Mouse (Mus musculus): Measurements from ENCODE around the gene Coa6.

Gene Coa6

DNA sequence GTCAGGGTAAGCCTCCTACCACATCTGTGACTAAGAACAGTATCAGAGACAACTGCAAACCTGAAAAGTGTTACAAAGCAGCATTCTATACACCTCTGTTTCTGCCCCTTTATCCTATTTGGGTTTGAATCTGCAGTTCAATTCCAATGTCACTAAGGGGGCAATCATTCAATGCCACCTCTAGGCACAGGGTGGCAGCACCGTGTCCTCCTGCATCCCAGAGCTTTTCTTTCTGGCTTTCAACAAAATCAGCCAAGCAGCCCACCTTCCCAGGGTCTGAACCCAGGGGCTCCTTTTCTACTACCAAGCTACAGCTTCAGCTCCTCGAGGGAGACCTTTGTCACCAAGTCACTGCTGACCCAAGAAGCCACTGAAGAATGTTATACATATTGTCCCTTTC is 16.6 kb downstream of the Coa6 start:
- POLR2A ChIA-PET: interaction anchor here in 3 of 4 experiments (0.6 to 1.7 kb wide), 5 partner anchors 10 to 215 kb away, joined by 3 to 4 read pairs (median 4); partner anchors contain the start of gene Coa6 (in 1 of the 3)
- CTCF ChIA-PET: interaction anchor here in 2 of 4 experiments (0.5 to 1.4 kb wide), 4 partner anchors 43 to 482 kb away, joined by 3 to 4 read pairs (median 4); no protein-coding TSS in a partner anchor

DNA sequence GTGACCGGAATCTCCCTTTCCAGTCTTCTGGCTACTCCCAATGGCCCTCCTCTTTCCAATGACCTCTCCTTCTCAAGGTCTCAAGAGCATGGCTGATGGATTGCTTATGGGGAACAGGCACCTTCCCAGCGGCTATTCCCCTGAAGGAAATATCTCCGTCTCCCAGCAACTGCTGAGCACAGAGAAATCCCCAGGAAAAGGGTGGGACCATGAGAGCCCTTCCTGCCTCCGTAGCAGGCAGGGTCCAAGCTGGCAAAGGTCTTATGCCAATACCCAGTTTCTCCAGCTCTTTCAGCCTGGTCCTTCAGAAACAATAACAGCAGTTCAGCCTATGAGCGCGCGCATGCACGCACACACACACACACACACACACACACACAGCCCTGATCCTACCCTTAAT is 28.8 kb downstream of the Coa6 start:
- ChIA-PET POLR2A (interaction anchor here in 2 of 4 experiments (0.6 to 1.4 kb wide), 3 partner anchors 25 to 279 kb away, joined by 3 to 4 read pairs (median 4); partner anchors contain the start of gene Coa6 (in 1 of the 2)), CTCF (interaction anchor here in 2 of 4 experiments (0.6 to 1.1 kb wide), 2 partner anchors 47 to 383 kb away, joined by 3 read pairs; no protein-coding TSS in a partner anchor)

DNA sequence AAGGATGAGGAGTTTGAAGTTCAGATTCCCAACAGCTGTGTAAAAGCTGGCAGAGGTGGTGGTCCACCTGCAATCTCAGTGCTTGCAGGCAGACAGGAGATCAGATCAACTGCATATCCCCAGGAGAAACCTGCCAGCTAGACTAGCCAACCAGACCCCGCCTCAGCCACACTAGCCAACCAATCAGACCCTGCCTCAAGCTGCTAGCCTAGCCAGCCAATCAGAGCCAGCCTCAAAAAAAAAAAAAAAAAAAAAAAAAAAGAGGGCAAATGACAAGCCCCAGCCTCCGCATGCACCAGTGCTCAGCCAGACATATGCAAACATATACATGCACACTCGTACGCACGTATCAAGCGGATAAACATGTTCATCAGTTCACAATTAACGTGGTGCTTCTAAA is 33.1 kb downstream of the Coa6 start:
- ChIA-PET POLR2A (interaction anchor here in 3 of 4 experiments (0.5 to 1.3 kb wide), 3 partner anchors 16 to 983 kb away, joined by 3 read pairs; no protein-coding TSS in a partner anchor), CTCF (interaction anchor here in 2 of 4 experiments (0.6 to 1.4 kb wide), 2 partner anchors 26 to 185 kb away, joined by 3 read pairs; no protein-coding TSS in a partner anchor)

DNA sequence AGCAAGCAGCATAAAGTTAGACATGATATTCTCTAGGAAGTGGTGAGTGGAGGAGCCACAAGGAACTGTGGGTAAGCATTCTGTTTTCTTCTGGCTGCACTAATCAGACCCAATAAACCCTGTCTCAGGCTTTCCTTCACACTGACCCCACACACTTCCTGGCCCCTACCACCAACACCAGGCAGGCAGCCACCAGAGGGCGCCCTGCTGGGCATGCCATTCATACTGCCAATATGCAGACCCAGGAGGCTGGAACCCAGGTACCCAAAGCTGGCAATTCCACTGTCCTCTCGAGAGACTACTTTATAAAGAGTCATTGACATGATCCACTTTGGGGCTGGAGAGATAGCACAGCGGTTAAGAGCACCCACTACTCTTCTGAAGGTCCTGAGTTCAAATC is 38.0 kb downstream of the Coa6 start:
- CTCF ChIA-PET: interaction anchor here in 2 of 4 experiments (0.6 to 1.8 kb wide), 2 partner anchors 21 to 466 kb away, joined by 5 to 7 read pairs; no protein-coding TSS in a partner anchor

DNA sequence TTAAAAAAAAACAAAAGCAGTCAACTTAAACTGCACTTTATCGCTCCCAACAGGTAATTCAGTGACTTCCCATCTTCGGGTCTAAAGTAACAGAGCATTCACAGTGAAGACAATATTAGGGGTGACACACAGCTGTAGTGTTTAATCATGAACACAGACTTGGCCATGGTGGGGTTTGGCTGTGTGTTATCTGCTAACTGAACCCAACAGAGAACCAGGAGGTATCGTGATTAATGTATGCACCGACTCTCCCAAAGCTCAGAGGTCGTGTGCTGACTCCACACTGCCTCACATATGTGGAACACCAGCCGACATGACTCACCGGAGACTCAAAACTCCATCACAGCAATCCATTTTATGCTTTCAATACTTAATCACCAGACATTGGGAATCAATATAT is 39.4 kb downstream of the Coa6 start:
- POLR2A ChIA-PET: interaction anchor here in 1 of 4 experiments (1.3 kb wide), 1 partner anchor 10 kb away, joined by 3 read pairs; no protein-coding TSS in a partner anchor
- CTCF ChIA-PET: no interaction called here

More for the DNA sequence above, 38.0 kb downstream of the Coa6 start:
- POLR2A ChIA-PET: interaction anchor here in 3 of 4 experiments (0.7 to 1.3 kb wide), 5 partner anchors 11 to 136 kb away, joined by 3 read pairs; partner anchors contain the start of gene Tarbp1 (in 1 of the 3)

DNA sequence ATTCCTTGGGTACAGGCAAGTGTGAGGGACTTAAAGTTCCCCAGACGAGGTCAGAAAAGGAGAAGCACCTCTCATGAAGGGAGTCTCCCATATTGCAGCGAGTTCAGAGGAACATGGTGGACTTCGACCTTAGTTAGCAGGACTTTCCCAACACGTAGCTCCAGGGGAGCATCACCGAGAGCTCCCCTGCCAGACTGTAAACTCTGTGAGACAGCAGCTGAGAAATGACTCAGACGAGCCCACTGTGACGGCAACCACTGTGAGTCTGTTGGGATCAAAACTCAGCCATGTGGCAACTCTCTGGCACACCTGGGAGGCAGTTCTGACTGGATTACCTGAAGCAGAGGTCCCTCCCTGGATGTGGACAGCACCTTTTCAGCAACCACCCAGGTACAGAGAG is 41.8 kb downstream of the Coa6 start:
- ChIA-PET POLR2A (interaction anchor here in 3 of 4 experiments (0.6 to 2.3 kb wide), 8 partner anchors 9 to 430 kb away, joined by 3 to 8 read pairs (median 4); partner anchors contain the start of genes Coa6 (in 1 of the 3) and Tarbp1 (in 1 of the 3)), CTCF (interaction anchor here in 2 of 4 experiments (0.6 to 0.9 kb wide), 2 partner anchors 10 to 384 kb away, joined by 3 to 4 read pairs; no protein-coding TSS in a partner anchor)

DNA sequence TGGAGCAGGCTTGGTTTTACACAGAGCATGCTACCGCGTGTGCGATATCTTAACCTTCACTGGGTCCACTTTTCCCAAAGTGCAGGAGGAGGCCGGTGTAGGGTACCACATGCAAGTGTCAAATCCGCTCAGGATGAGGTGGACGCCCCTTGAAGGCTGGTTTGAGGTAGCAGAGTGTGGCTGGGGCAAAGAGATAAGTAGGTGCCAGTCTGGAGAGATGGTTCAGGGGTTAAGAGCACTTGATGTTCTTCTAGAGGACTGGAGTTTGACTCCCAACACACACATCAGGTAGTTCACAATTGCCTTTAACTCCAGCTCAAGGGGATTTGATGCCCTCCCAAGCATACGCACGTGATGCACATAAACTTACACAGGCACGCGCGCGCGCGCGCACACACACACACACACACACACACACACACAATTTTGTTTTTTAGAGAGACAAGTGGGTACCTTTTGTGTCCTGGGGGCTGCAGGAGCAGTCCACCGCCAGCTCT is 51.5 kb downstream of the Coa6 start:
- ChIA-PET POLR2A (interaction anchor here (0.6 to 2.3 kb wide), 27 partner anchors 9 to 497 kb away, joined by 3 to 8 read pairs (median 3); partner anchors contain the start of genes Rbm34 (in 2 of the 4), Coa6 (in 1 of the 4), Irf2bp2 (in 1 of the 4) and Kcnk1 (in 1 of the 4)), CTCF (interaction anchor here in 3 of 4 experiments (0.6 to 1.2 kb wide), 8 partner anchors 9 to 523 kb away, joined by 3 to 5 read pairs (median 4); partner anchors contain the start of gene Rbm34 (in 1 of the 3))

DNA sequence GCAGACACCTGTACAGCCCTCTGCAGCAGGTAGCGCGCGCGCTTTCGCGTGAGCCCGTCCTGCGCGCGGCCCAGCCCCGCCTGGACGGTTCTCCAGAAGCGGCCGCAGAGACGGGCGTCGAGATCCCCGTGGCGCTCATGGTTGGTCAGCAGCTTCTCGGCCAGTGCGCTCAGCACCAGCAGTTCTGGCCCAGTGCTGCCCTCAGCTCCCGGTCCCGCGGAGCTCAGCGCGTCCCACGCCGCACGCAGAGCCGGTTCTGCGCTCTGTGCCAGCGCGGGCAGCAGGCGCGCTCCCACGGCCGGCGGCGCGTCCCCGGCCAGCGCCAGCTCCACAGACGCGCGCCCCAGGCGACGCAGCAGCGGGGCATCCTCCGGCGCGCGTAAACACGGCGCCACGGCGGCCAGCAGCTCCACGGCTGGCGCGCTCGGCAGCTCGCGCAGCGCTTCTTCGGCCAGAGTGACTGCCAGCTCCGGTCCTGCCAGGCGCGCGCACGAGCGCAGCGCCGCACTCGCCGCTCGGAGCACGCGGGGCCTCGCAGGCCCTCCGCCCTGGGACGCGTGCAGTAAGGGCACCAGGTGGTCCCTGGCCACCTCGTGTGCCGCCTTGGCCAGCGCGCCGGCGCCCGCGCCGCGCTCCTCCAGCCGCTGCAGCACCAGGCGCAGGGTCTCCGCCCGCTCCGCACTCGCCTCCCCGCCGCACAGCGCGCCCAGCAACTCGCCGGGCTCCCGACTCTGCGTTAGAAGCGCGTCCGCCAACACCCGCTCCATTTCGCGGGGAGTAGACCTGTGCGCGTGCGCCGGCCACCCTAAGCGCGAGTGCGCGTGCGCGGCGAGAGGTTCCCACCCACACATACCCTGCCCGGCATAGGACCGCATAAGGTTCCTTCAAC is 52.2 kb downstream of the Coa6 start, which contains the start of gene Tarbp1:
TSS of gene Tarbp1 (minus strand) at position 767 of the 889 bp plus-strand sequence.
- CTCF ChIA-PET: interaction anchor here in 3 of 4 experiments (0.6 to 1.2 kb wide), 8 partner anchors 10 to 524 kb away, joined by 3 to 5 read pairs (median 4); partner anchors contain the start of gene Rbm34 (in 1 of the 3)
- POLR2A ChIA-PET: interaction anchor here (0.5 to 2.1 kb wide), 32 partner anchors 10 to 497 kb away, joined by 3 to 6 read pairs (median 3); partner anchors contain the start of genes Coa6 (in 2 of the 4), Rbm34 (in 2 of the 4), Irf2bp2 (in 1 of the 4) and Kcnk1 (in 1 of the 4)

All from embryonic stem cell, embryonic (primary cell).